Mouse (Mus musculus): ENCODE data around the gene Olfr732. TPM values are rescaled to one million over a fixed set of nuclear protein-coding genes. Genes with fewer than 3 reads are reported as not detected.

Gene Olfr732
- total RNA-seq (2023), result not detected

GRCm38 (mm10) chr14:50284106-50284505 is at the start of gene Olfr732:
TSS of gene Olfr732 (minus strand) at chr14:50284206.

GRCm38 (mm10) chr14:50326661-50327060 is 42.7 kb upstream of the Olfr732 start, which contains the start of gene Olfr734:
TSS of gene Olfr734 (minus strand) at chr14:50326761.

GRCm38 (mm10) chr14:50301422-50301821 is 17.4 kb upstream of the Olfr732 start, which contains the start of gene Olfr733:
TSS of gene Olfr733 (minus strand) at chr14:50301522.

GRCm38 (mm10) chr14:50241766-50242165 is 42.2 kb downstream of the Olfr732 start, which contains the start of gene Olfr731:
TSS of gene Olfr731 (minus strand) at chr14:50241866.

Other genes starting within 250 kb of the Olfr732 start
- gene Olfr725, start 243.8 kb downstream of the Olfr732 start, total RNA-seq (2023), result not detected
- gene Olfr726, start 193.3 kb downstream of the Olfr732 start, total RNA-seq (2023), result not detected
- gene Olfr727, start 161.0 kb downstream of the Olfr732 start, total RNA-seq (2023), result not detected
- gene Olfr728, start 141.5 kb downstream of the Olfr732 start, total RNA-seq (2023), result not detected
- not detected for gene Olfr729, start 131.3 kb downstream of the Olfr732 start, total RNA-seq (2023)
- not detected for gene Olfr730, start 96.0 kb downstream of the Olfr732 start, total RNA-seq (2023)
- not detected for gene Olfr731, start 42.3 kb downstream of the Olfr732 start, total RNA-seq (2023)
- not detected for gene Olfr733, start 17.3 kb upstream of the Olfr732 start, total RNA-seq (2023)
- not detected for gene Olfr734, start 42.6 kb upstream of the Olfr732 start, total RNA-seq (2023)
- gene Olfr735, start 64.7 kb upstream of the Olfr732 start, total RNA-seq (2023), result under 1 TPM in 1 of 2 experiments, not detected in 1; 0.09 TPM
- under 1 TPM; 0.22 TPM for gene Tlr11, start 73.7 kb upstream of the Olfr732 start, total RNA-seq (2023)
- gene Olfr736, start 97.0 kb upstream of the Olfr732 start, total RNA-seq (2023), result not detected
- gene Olfr738, start 123.4 kb upstream of the Olfr732 start, total RNA-seq (2023), result not detected
- gene Olfr739, start 134.4 kb upstream of the Olfr732 start, total RNA-seq (2023), result not detected
- not detected for gene Olfr740, start 161.3 kb upstream of the Olfr732 start, total RNA-seq (2023)
- not detected for gene Olfr741, start 188.5 kb upstream of the Olfr732 start, total RNA-seq (2023)
- not detected for gene Olfr742, start 219.4 kb upstream of the Olfr732 start, total RNA-seq (2023)
- not detected for gene Olfr743, start 237.6 kb upstream of the Olfr732 start, total RNA-seq (2023)